Mouse (Mus musculus) heart, adult 2 months (tissue): ENCODE measurements around the gene Susd6.

ENCODE experiments used
- CTCF ChIP-seq: fragments of 200-600 bp; IDR thresholded peaks from 2 replicates; pipeline ENCODE4 v1.8.1; 2022; ENCODE audit warnings: antibody characterized with exemption, mild to moderate bottlenecking, moderate library complexity
- EP300 ChIP-seq: fragments of 200-500 bp; IDR thresholded peaks from 2 replicates; pipeline ENCODE4 v1.6.1; 2011; ENCODE audit warnings: low read depth, low read length, control low read depth; ENCODE audit not compliant: insufficient read depth
- POLR2A ChIP-seq: fragments of 200-500 bp; IDR thresholded peaks from 2 replicates; pipeline ENCODE4 v1.6.1; 2011; ENCODE audit warnings: mild to moderate bottlenecking, low read depth, low read length, control low read depth; ENCODE audit not compliant: insufficient read depth

- TF ChIP-seq POLR2A (no peak), CTCF (no peak), EP300 (no peak)
Observed at GRCm38 (mm10) chr12:80824202-80824601, 33.9 kb downstream of the Susd6 start.
